Mouse (Mus musculus): ENCODE measurements around the gene Zfp276.

DNA sequence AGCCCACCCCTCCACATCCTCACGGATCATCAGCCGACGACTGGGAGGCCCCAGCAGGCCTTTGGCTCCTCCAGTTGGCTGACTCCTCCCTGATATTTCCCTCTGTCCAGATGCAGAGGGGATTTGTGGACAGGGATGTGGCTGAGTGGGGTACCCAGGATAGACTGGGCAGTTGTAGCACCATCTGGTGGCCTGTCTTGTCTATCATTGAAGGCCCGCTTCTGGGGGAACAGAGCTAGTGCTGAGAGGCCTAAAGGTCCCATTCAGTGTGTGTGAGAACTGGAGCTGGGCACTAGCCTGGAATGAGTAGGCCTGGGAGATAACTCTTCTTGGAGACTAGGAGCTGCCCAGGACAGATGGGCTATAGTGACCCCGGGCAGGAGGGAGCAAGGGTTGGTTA lies 22.3 kb upstream of the Zfp276 start:
- no peak for TF ChIP-seq CHD2 (IDR thresholded peaks at IDR 0.05; ENCODE audit: low read depth, low read length)
- no peak for TF ChIP-seq ZNF384 (IDR thresholded peaks at IDR 0.05; ENCODE audit: low read depth, low read length)
- no peak for TF ChIP-seq HCFC1 (IDR thresholded peaks at IDR 0.05; ENCODE audit: borderline replicate concordance, insufficient read depth, low read length)
